Mouse (Mus musculus) A20 (cell line): ENCODE data around the gene Gcc1.
A peak's percentile ranks its signal among the peaks of the same experiment; 100 is the strongest.

Experiments
- DNase-seq: peaks from one replicate; pipeline ENCODE4 v3.0.0-alpha.2; 2011; ENCODE audit warnings: low read depth, low spot score

Gcc1 gene

GRCm38 (mm10) chr6:28422651-28423290 is 5.4 kb downstream of the Gcc1 start:
- DNase-seq, result no peak

- DNase-seq, result peak; percentile 96
These were observed 6.7 kb downstream of the Gcc1 start for GRCm38 (mm10) chr6:28421469-28422000.

DNA sequence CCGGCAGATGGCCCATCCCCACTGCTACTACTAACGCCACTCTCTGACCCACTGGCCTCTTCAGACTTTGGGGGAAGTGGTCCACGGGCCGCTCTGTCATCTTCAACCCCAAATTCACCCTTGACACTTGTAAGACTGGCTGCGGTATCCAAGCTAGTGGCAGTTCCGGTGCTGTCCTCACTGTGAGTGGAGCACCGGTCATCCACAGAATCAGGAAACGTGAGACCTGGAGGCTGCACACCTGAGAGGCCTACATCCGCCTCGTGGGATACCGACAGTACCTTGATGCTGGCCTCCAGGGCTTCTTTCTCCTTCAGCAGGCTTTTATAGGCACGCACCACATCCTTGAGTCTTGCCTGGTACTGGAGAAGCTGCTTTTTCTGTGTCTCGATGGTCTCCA is 7.3 kb downstream of the Gcc1 start:
- no peak for DNase-seq

DNA sequence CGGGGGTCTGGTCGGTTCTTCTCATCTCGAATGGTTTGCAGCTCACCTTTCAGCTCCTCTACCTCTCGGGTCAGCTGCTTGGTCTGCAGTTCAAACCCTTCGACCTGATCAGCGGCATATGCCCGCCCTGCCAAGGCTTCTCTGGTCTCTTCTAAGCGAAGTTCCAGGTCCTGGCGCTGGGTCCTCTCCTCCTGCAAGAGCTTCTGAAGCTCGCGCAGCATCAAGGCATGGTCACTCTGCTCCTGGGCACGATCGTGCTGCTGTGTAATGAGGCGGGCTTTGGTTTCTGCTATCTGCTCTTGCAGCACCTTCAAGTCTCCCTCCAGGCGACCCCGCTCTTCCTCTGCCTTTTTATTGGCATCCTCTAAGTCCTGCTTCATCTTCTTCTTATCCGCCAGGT is 7.8 kb downstream of the Gcc1 start:
- no peak for DNase-seq

- DNase-seq, result no peak
These were observed 8.5 kb downstream of the Gcc1 start for GRCm38 (mm10) chr6:28419673-28420072.

DNA sequence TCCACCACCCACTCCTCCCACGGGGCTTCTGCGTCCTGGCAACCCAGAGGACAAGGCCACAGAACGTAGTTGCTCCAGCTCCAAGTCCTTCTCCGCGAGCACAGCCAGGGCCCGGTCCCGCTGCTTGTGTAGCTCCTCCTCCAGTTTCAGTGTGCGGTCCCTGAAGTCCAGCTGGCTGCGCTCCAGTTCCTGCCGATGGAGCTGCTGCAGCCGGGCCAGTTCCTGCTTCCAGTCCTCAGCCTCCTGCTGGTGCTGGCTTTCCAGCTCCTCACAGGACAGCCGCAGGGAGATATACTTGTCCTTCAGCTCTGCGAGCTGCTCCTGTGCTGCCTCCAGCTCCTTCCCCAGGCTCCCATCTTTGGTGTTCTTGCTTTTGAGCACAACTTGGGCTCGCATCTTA is 9.7 kb downstream of the Gcc1 start:
- no peak for DNase-seq

- no peak for DNase-seq
These were observed 11.2 kb downstream of the Gcc1 start for GRCm38 (mm10) chr6:28416981-28417380.

DNA sequence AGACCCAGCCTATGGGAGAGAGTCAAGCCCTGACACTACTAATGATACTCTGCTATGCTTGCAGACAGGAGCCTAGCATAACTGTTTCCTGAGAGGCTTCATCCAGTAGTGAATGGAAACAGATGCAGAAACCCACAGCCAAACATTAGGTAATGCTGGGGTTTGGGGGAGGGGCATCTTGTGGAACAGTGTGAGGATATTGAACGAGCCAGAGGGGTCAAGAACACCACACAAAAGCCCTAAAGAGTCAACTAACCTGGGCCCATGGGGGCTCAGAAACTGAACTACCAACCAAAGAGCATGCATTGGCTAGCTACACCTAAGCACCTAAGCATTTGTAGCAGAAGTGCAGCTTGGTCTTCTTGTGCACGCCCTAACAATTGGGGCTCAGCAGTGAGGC is 17.0 kb downstream of the Gcc1 start:
- DNase-seq, result no peak

GRCm38 (mm10) chr6:28410053-28410452 is 18.1 kb downstream of the Gcc1 start:
- no peak for DNase-seq

DNA sequence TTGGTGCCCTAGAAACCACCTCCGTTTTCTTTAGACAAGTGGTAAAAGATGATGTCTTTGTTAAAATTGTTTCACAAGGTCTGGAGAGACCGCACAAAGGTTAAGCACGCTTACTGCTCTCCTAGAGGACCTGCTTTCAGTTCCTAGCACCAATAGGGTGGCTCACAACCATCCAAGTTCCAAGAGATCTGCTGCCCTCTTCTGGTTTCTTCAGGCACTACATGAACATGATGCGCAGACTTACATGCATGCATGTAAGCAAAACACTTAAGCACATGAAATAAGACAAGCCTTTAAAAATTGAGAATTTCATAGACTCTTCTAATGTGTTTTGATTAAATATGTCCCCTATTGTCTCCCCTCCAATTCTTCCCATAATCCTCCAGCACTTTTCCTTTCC is 28.4 kb downstream of the Gcc1 start:
- peak; percentile 63 for DNase-seq

- peak; percentile 14 for DNase-seq
These were observed 29.5 kb downstream of the Gcc1 start for GRCm38 (mm10) chr6:28398726-28399125.

GRCm38 (mm10) chr6:28397681-28398203 is 30.4 kb downstream of the Gcc1 start, which contains the start of gene Zfp800:
Zfp800 (minus strand) TSS chr6:28398005.
- no peak for DNase-seq

- DNase-seq, result no peak
These were observed 31.2 kb downstream of the Gcc1 start for GRCm38 (mm10) chr6:28396853-28397457.

- DNase-seq, result no peak
These were observed 31.9 kb downstream of the Gcc1 start for GRCm38 (mm10) chr6:28396051-28396852.

- no peak for DNase-seq
These were observed 39.2 kb downstream of the Gcc1 start for GRCm38 (mm10) chr6:28389038-28389437.

GRCm38 (mm10) chr6:28385169-28385568 is 43.0 kb downstream of the Gcc1 start:
- DNase-seq, result no peak

- peak; percentile 22 for DNase-seq
These were observed 46.2 kb downstream of the Gcc1 start for GRCm38 (mm10) chr6:28381983-28382382.

GRCm38 (mm10) chr6:28369966-28370683 is 58.1 kb downstream of the Gcc1 start:
- DNase-seq, result no peak

- DNase-seq, result no peak
These were observed 60.6 kb downstream of the Gcc1 start for GRCm38 (mm10) chr6:28367575-28367974.
